Mouse (Mus musculus): ENCODE measurements at regions not wholly inside any gene's neighbourhood (a gene's known extent, or its start where the extent isn't known, plus 50 kb on each side); places are given as distances from the start of the nearest gene placed in this dataset.

- no peaks in the 10 kb centered on the region for H3K27me3 ChIP-seq (ENCODE audit: control insufficient read depth, insufficient read depth, low read length)
- H3K36me3 ChIP-seq (ENCODE audit: control insufficient read depth, insufficient read depth, low read length): no peaks in the 10 kb centered on the region
- 86% methylated on average over 1 of the region's 1 CpGs for WGBS
- no peak overlapping the region for H3K9ac ChIP-seq (ENCODE audit: low read depth, low read length)
- H3K27ac ChIP-seq: no peak overlapping the region
- no peaks in the 10 kb centered on the region for H3K79me2 ChIP-seq (replicated peaks; ENCODE audit: control insufficient read depth, insufficient read depth, low read length)
- intact Hi-C loops (cut with DNase I): no loop called here
- H3K4me3 ChIP-seq: no peak overlapping the region
- no peaks in the 10 kb centered on the region; the same call in 1 of the 2 replicates for H3K4me1 ChIP-seq (ENCODE audit: control insufficient read depth, insufficient read depth, low read length)
- TF ChIP-seq EP300 (IDR thresholded peaks at IDR 0.05; ENCODE audit: insufficient read depth, low read depth, low read length): no peak
- TF ChIP-seq CTCF (IDR thresholded peaks at IDR 0.05): no peak
- TF ChIP-seq POLR2A (IDR thresholded peaks at IDR 0.05; ENCODE audit: insufficient read depth, low read depth, low read length): no peak
- no peak for DNase-seq
These were observed 199.4 kb downstream of the Antxr2 start for GRCm38 (mm10) chr5:97831421-97831820.

GRCm38 (mm10) chr5:97817485-97817884 lies 213.4 kb downstream of the Antxr2 start:
- Histone ChIP-seq H3K9ac (ENCODE audit: low read depth, low read length) (no peak overlapping the region), H3K4me1 (ENCODE audit: control insufficient read depth, insufficient read depth, low read length) (no peaks in the 10 kb centered on the region), H3K4me3 (no peak overlapping the region), H3K27ac (no peak overlapping the region), H3K79me2 (replicated peaks; ENCODE audit: control insufficient read depth, insufficient read depth, low read length) (no peaks in the 10 kb centered on the region), H3K36me3 (ENCODE audit: control insufficient read depth, insufficient read depth, low read length) (no peaks in the 10 kb centered on the region), H3K27me3 (ENCODE audit: control insufficient read depth, insufficient read depth, low read length) (no peaks in the 10 kb centered on the region)
- intact Hi-C loops (cut with DNase I): no loop called here
- 34% methylated on average over 3 of the region's 3 CpGs for WGBS
- no peak for DNase-seq
- TF ChIP-seq CTCF (IDR thresholded peaks at IDR 0.05): no peak
- TF ChIP-seq EP300 (IDR thresholded peaks at IDR 0.05; ENCODE audit: insufficient read depth, low read depth, low read length): no peak
- no peak for TF ChIP-seq POLR2A (IDR thresholded peaks at IDR 0.05; ENCODE audit: insufficient read depth, low read depth, low read length)

- no peaks in the 10 kb centered on the region for H3K27me3 ChIP-seq (ENCODE audit: control insufficient read depth, insufficient read depth, low read length)
- intact Hi-C loops (cut with DNase I): no loop called here
- no peaks in the 10 kb centered on the region for H3K4me1 ChIP-seq (ENCODE audit: control insufficient read depth, insufficient read depth, low read length)
- H3K4me3 ChIP-seq: no peak overlapping the region
- WGBS: 83% methylated on average over 6 of the region's 6 CpGs
- no peaks in the 10 kb centered on the region for H3K79me2 ChIP-seq (replicated peaks; ENCODE audit: control insufficient read depth, insufficient read depth, low read length)
- no peak overlapping the region for H3K9ac ChIP-seq (ENCODE audit: low read depth, low read length)
- no peak for TF ChIP-seq EP300 (IDR thresholded peaks at IDR 0.05; ENCODE audit: insufficient read depth, low read depth, low read length)
- TF ChIP-seq CTCF (IDR thresholded peaks at IDR 0.05): no peak
- no peak for TF ChIP-seq POLR2A (IDR thresholded peaks at IDR 0.05; ENCODE audit: insufficient read depth, low read depth, low read length)
- no peak for DNase-seq
- H3K36me3 ChIP-seq (ENCODE audit: control insufficient read depth, insufficient read depth, low read length): no peaks in the 10 kb centered on the region
- H3K27ac ChIP-seq: no peak overlapping the region
These were observed 215.5 kb downstream of the Antxr2 start for GRCm38 (mm10) chr5:97815357-97815756.

GRCm38 (mm10) chr5:97814700-97815099 lies 216.1 kb downstream of the Antxr2 start:
- Histone ChIP-seq H3K79me2 (replicated peaks; ENCODE audit: control insufficient read depth, insufficient read depth, low read length) (no peaks in the 10 kb centered on the region), H3K9ac (ENCODE audit: low read depth, low read length) (no peak overlapping the region), H3K36me3 (ENCODE audit: control insufficient read depth, insufficient read depth, low read length) (no peaks in the 10 kb centered on the region), H3K27me3 (ENCODE audit: control insufficient read depth, insufficient read depth, low read length) (no peaks in the 10 kb centered on the region), H3K4me3 (no peak overlapping the region), H3K4me1 (ENCODE audit: control insufficient read depth, insufficient read depth, low read length) (no peaks in the 10 kb centered on the region), H3K27ac (no peak overlapping the region)
- no peak for DNase-seq
- TF ChIP-seq EP300 (IDR thresholded peaks at IDR 0.05; ENCODE audit: insufficient read depth, low read depth, low read length) (no peak), CTCF (IDR thresholded peaks at IDR 0.05) (no peak), POLR2A (IDR thresholded peaks at IDR 0.05; ENCODE audit: insufficient read depth, low read depth, low read length) (no peak)
- intact Hi-C loops (cut with DNase I): no loop called here
- 96% methylated on average over 2 of the region's 2 CpGs for WGBS

- no peak for DNase-seq
- no peak for TF ChIP-seq CTCF (IDR thresholded peaks at IDR 0.05)
- no peak for TF ChIP-seq POLR2A (IDR thresholded peaks at IDR 0.05; ENCODE audit: insufficient read depth, low read depth, low read length)
- TF ChIP-seq EP300 (IDR thresholded peaks at IDR 0.05; ENCODE audit: insufficient read depth, low read depth, low read length): no peak
- H3K4me1 ChIP-seq (ENCODE audit: control insufficient read depth, insufficient read depth, low read length): no peaks in the 10 kb centered on the region
- 92% methylated on average over 1 of the region's 1 CpGs for WGBS
- intact Hi-C loops (cut with DNase I): no loop called here
- no peak overlapping the region for H3K9ac ChIP-seq (ENCODE audit: low read depth, low read length)
- no peaks in the 10 kb centered on the region for H3K79me2 ChIP-seq (replicated peaks; ENCODE audit: control insufficient read depth, insufficient read depth, low read length)
- no peaks in the 10 kb centered on the region for H3K27me3 ChIP-seq (ENCODE audit: control insufficient read depth, insufficient read depth, low read length)
- H3K4me3 ChIP-seq: no peak overlapping the region
- H3K36me3 ChIP-seq (ENCODE audit: control insufficient read depth, insufficient read depth, low read length): no peaks in the 10 kb centered on the region
- H3K27ac ChIP-seq: no peak overlapping the region
These were observed 218.1 kb downstream of the Antxr2 start for GRCm38 (mm10) chr5:97812611-97813350.

- Histone ChIP-seq H3K27me3 (ENCODE audit: control insufficient read depth, insufficient read depth, low read length) (no peaks in the 10 kb centered on the region), H3K27ac (no peak overlapping the region), H3K9ac (ENCODE audit: low read depth, low read length) (no peak overlapping the region), H3K4me3 (no peak overlapping the region), H3K36me3 (ENCODE audit: control insufficient read depth, insufficient read depth, low read length) (no peaks in the 10 kb centered on the region), H3K79me2 (replicated peaks; ENCODE audit: control insufficient read depth, insufficient read depth, low read length) (no peaks in the 10 kb centered on the region), H3K4me1 (ENCODE audit: control insufficient read depth, insufficient read depth, low read length) (no peaks in the 10 kb centered on the region)
- no peak for DNase-seq
- intact Hi-C loops (cut with DNase I): no loop called here
- TF ChIP-seq POLR2A (IDR thresholded peaks at IDR 0.05; ENCODE audit: insufficient read depth, low read depth, low read length) (no peak), CTCF (IDR thresholded peaks at IDR 0.05) (no peak), EP300 (IDR thresholded peaks at IDR 0.05; ENCODE audit: insufficient read depth, low read depth, low read length) (no peak)
- WGBS: 11% methylated on average over 2 of the region's 2 CpGs
These were observed 221.8 kb downstream of the Antxr2 start for GRCm38 (mm10) chr5:97809007-97809406.

All from heart, adult 2 months (tissue).